Mouse (Mus musculus) liver, adult 2 months (tissue): Measurements from ENCODE around the gene Atp5g1. TPM values are rescaled to one million over a fixed set of nuclear protein-coding genes. Genes with fewer than 3 reads are reported as not detected.
"Not testable (repeated sequence)": the region's sequence is repeated elsewhere in the genome, so short reads cannot be mapped to it uniquely, and the experiment has no call there.

Experiments used
- DNase-seq: peaks from one replicate; pipeline ENCODE4 v3.0.0-alpha.2; 2011; ENCODE audit warnings: low read depth, low spot score; ENCODE audit errors: extremely low read depth
- H3K27ac ChIP-seq: fragments of 200-500 bp; replicated peaks from 2 replicates; pipeline ENCODE4 v1.5.1; 2012; ENCODE audit warnings: low read depth, mild to moderate bottlenecking, control low read depth, inconsistent platforms, low read length; ENCODE audit not compliant: insufficient read depth
- H3K27me3 ChIP-seq: fragments of 200-500 bp; 2 replicates; pipeline ENCODE4 v1.6.1; 2012; ENCODE audit warnings: mild to moderate bottlenecking, moderate library complexity, low read length, inconsistent platforms; ENCODE audit not compliant: control insufficient read depth, insufficient read depth
- H3K36me3 ChIP-seq: fragments of 200-500 bp; 2 replicates; pipeline ENCODE4 v1.6.1; 2012; ENCODE audit warnings: low read length, inconsistent platforms; ENCODE audit not compliant: control insufficient read depth, insufficient read depth
- H3K4me1 ChIP-seq: fragments of 200-500 bp; 2 replicates; pipeline ENCODE4 v1.6.1; 2011; ENCODE audit warnings: low read length; ENCODE audit not compliant: control insufficient read depth, insufficient read depth
- H3K4me3 ChIP-seq: fragments of 200-500 bp; 2 replicates; pipeline ENCODE4 v1.5.1; 2011; ENCODE audit warnings: low read depth, mild to moderate bottlenecking, control low read depth, low read length, moderate library complexity; ENCODE audit not compliant: insufficient read depth
- H3K79me2 ChIP-seq: fragments of 200-500 bp; 2 replicates; pipeline ENCODE4 v1.6.1; 2012; ENCODE audit warnings: inconsistent platforms, mild to moderate bottlenecking, low read length, moderate library complexity; ENCODE audit not compliant: control insufficient read depth, insufficient read depth
- H3K9ac ChIP-seq: fragments of 200-500 bp; 2 replicates; pipeline ENCODE4 v1.6.1; 2012; ENCODE audit warnings: low read depth, mild to moderate bottlenecking, control low read depth, inconsistent platforms, low read length
- CTCF ChIP-seq: fragments of 200-500 bp; IDR thresholded peaks from 2 replicates; pipeline ENCODE4 v1.5.1; 2011; ENCODE audit warnings: low read depth, low read length, control low read depth
- POLR2A ChIP-seq: fragments of 200-500 bp; IDR thresholded peaks from 2 replicates; pipeline ENCODE4 v1.6.1; 2011; ENCODE audit warnings: low read length, control low read depth; ENCODE audit not compliant: insufficient read depth; ENCODE audit errors: extremely low read depth
- WGBS: fragments of 180-500 bp; shearing (Covaris S2); methylation state at CpG from one replicate; pipeline ENCODE4 v1.1.7; 2018; 5-methylcytosine and 5-hydroxymethylcytosine counted together
- polyA plus RNA-seq: library from polyadenylated mRNA; depleted of rRNA; stranded (reverse); fragments of >200 nt; gene quantifications from 2 replicates; pipeline ENCODE4 v1.2.3, GENCODE M21; 2012; rRNA removed
- total RNA-seq: library from RNA; depleted of rRNA; stranded (reverse); fragments of >200 nt; gene quantifications from 2 replicates; pipeline ENCODE4 v1.2.3, GENCODE M21; 2014; rRNA removed

The Atp5g1 gene
- total RNA-seq (479 and 657 TPM in 2 replicates), polyA plus RNA-seq (1,258 and 1,301 TPM in 2 replicates)

GRCm38 (mm10) chr11:96075509-96076220 lies at the start of gene Atp5g1:
TSS of gene Atp5g1 (minus strand) at chr11:96075670.
- DNase-seq: peak; percentile 100
- no peaks in the 10 kb centered on the region for H3K27me3 ChIP-seq
- H3K79me2 ChIP-seq: peaks cover 6% of the 10 kb centered on the region; the same call in 1 of the 2 replicates
- peak within 1 kb of the TSS; percentile 82 for H3K4me3 ChIP-seq
- peaks cover 11% of the 10 kb centered on the region for H3K36me3 ChIP-seq
- peaks cover 9% of the 10 kb centered on the region for H3K4me1 ChIP-seq
- under 1% methylated on average over 37 of the region's 37 CpGs for WGBS
- H3K27ac ChIP-seq: peak within 1 kb of the TSS; percentile 90
- H3K9ac ChIP-seq: peak within 1 kb of the TSS; percentile 91
- TF ChIP-seq POLR2A (peak; percentile 98), CTCF (no peak)

- H3K4me3 ChIP-seq: no peak overlapping the region
- H3K4me1 ChIP-seq: no peaks in the 10 kb centered on the region
- TF ChIP-seq CTCF (no peak), POLR2A (no peak)
- H3K27me3 ChIP-seq: peaks cover 4% of the 10 kb centered on the region
- H3K27ac ChIP-seq: no peak overlapping the region
- H3K9ac ChIP-seq: no peak overlapping the region
- no peaks in the 10 kb centered on the region for H3K79me2 ChIP-seq
- WGBS: 6% methylated on average over 45 of the region's 45 CpGs
- H3K36me3 ChIP-seq: no peaks in the 10 kb centered on the region
- DNase-seq: no peak
These were observed 48.8 kb upstream of the Atp5g1 start for GRCm38 (mm10) chr11:96124052-96124914.

DNA sequence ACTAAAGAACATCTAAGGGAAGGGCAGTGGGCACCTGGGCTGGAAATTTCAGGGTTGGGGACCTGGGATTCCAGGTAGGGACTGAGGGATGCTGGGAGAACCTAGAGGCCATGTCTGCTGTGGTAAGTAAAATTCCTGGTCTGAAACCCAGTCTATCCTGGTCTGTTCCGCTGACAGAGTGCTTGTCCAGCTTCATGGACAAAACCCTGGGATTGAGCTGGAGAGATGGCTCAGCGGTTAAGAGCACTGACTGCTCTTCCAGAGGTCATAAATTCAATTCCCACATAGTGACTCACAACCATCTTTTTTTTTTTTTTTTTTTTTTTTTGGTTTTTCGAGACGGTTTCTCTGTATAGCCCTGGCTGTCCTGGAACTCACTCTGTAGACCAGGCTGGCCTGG lies 47.3 kb upstream of the Atp5g1 start:
- not testable (repeated sequence) for H3K4me3 ChIP-seq, DNase-seq, H3K27me3 ChIP-seq, H3K27ac ChIP-seq, H3K4me1 ChIP-seq, H3K79me2 ChIP-seq, H3K9ac ChIP-seq, H3K36me3 ChIP-seq
- WGBS: 75% methylated on average over 4 of the region's 4 CpGs

DNA sequence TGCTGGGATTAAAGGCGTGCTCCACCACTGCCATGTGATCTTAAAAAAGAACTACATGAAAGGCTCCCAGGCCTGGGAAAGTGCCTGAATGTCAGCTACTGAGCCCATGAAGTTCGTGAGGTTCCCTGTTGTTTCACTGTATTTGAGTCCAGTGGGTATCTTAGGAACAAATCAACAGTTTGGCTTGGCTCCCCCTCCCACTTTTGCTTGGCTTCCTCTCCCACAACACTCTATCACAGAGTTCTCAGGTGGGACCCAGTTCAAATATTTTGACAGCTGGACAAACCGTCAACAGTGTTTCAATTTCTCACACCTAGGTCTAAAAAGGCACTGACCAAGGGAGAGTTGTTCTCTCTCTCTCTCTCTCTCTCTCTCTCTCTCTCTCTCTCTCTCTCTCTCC lies 43.9 kb upstream of the Atp5g1 start:
- 70% methylated on average over 3 of the region's 3 CpGs for WGBS
- no peak for TF ChIP-seq POLR2A
- no peak for TF ChIP-seq CTCF

DNA sequence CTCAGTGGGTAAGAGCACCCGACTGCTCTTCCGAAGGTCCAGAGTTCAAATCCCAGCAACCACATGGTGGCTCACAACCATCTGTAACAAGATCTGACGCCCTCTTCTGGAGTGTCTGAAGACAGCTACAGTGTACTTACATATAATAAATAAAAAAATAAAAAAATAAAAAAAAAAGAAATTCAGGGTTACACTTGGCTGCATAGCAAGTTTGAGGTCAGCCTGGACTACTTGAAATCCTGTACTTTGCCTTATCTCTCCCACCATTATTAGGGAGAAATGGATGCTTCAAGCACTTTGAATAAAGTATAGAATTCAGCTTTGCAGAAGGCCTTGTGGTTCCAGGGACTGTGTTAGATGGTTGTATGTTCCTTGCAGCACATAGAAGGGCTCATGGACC lies 41.5 kb upstream of the Atp5g1 start:
- not testable (repeated sequence) for H3K27me3 ChIP-seq
- WGBS: 88% methylated on average over 3 of the region's 3 CpGs

More for the DNA sequence above, 43.9 kb upstream of the Atp5g1 start:
- Histone ChIP-seq H3K79me2 (no peaks in the 10 kb centered on the region), H3K4me1 (no peaks in the 10 kb centered on the region), H3K9ac (no peak overlapping the region), H3K27ac (no peak overlapping the region), H3K27me3 (peaks cover 3% of the 10 kb centered on the region), H3K4me3 (no peak overlapping the region), H3K36me3 (no peaks in the 10 kb centered on the region)
- DNase-seq: no peak

DNA sequence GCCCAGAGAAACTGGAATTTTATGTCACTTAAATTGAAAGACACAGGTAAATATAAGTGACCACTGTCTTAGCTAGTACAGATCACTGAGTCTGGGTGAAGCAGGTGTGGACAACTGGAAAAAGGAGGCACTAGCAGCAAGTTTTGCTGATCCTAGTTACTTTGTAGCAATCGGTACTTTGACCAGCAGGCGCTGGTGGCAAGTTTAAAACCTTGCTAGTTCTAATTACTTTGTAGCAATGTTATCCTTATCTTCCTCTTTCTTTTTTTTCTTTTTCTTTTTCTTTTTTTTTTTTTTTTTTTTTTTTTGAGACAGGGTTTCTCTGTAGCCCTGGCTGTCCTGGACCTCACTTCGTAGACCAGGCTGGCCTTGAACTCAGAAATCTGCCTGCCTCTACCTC lies 40.6 kb upstream of the Atp5g1 start:
- TF ChIP-seq POLR2A (no peak), CTCF (no peak)
- Histone ChIP-seq H3K9ac (no peak overlapping the region), H3K27ac (no peak overlapping the region), H3K4me3 (no peak overlapping the region), H3K27me3 (no peaks in the 10 kb centered on the region), H3K36me3 (no peaks in the 10 kb centered on the region), H3K4me1 (no peaks in the 10 kb centered on the region), H3K79me2 (no peaks in the 10 kb centered on the region)
- DNase-seq: no peak
- WGBS: 77% methylated on average over 3 of the region's 3 CpGs

More for the DNA sequence above, 41.5 kb upstream of the Atp5g1 start:
- H3K9ac ChIP-seq, H3K79me2 ChIP-seq, DNase-seq, H3K4me3 ChIP-seq, H3K27ac ChIP-seq, H3K4me1 ChIP-seq, H3K36me3 ChIP-seq: not testable (repeated sequence)
